Mouse (Mus musculus): ENCODE measurements around the gene Tnfrsf21. TPM values are rescaled to one million over a fixed set of nuclear protein-coding genes. Genes with fewer than 3 reads are reported as not detected.

The Tnfrsf21 gene
- polyA plus RNA-seq, 1 experiment from 2014 or later, result 14.2 TPM

DNA sequence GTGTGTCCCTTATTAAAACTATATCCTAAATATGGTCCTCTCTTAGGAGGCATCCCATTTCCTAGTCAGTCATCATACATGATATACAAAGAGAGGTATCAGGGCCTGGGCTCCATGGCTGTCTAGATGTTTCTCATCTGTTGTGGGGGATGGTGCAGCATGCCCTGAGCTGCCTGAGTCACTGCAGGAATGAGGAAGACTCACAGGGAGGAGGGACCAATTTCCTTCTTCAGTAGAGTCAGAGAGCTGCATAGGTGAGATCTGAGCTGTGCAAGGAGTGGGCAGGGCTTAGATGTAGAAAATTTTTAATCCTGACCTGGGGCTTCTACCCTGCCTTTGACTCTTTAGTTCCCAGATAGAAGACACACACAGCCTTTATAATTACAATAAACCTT, 114.5 kb downstream of the Tnfrsf21 start:
- no peak overlapping the region for H3K9ac ChIP-seq (ENCODE audit: low read depth, low read length)
- no peaks in the 10 kb centered on the region for H3K36me3 ChIP-seq (ENCODE audit: control insufficient read depth, insufficient read depth, low read length)
- no peak overlapping the region for H3K27ac ChIP-seq (ENCODE audit: low read length)
- 0 out of 2 replicates have a peak, but pooled peaks cover 2% of the 10 kb centered on the region for H3K4me1 ChIP-seq (ENCODE audit: control insufficient read depth, insufficient read depth, low read length)
- peak; percentile 46; the same call in 1 of the 2 replicates for ATAC-seq
- no peak overlapping the region for H3K4me2 ChIP-seq (ENCODE audit: low read depth, low read length)
- no peak overlapping the region for H3K4me3 ChIP-seq (ENCODE audit: low read length)
- H3K27me3 ChIP-seq (replicated peaks; ENCODE audit: control insufficient read depth, insufficient read depth, low read length), result no peaks in the 10 kb centered on the region
- H3K9me3 ChIP-seq (ENCODE audit: control insufficient read depth, low read length), result 0 out of 2 replicates have a peak, but pooled peaks cover 5% of the 10 kb centered on the region

DNA sequence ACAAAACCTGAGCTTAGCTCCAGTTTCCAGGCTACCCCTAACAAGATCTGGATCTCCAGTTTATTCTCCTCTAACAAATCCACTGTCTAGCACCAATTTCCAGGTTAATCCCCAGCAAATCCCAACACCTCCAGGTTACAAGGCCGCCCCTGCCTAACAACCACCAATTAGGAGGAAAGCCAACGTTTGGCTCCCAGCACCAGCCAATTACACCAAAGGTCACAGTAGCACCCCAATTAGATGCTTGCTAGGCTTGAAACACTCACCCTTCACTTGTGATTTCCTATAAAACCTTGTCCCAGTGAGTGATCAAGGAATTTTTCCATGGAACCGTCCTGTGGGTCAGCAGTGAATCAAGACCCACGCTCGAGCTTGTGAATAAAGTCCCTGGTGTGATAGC, 116.1 kb downstream of the Tnfrsf21 start:
- 92% methylated on average over 5 of the region's 5 CpGs for WGBS
- no peak for ATAC-seq

GRCm38 (mm10) chr17:43133106-43133505, 116.8 kb downstream of the Tnfrsf21 start:
- Histone ChIP-seq H3K9me3 (ENCODE audit: control insufficient read depth, low read length) (0 out of 2 replicates have a peak, but pooled peaks cover 5% of the 10 kb centered on the region), H3K36me3 (ENCODE audit: control insufficient read depth, insufficient read depth, low read length) (no peaks in the 10 kb centered on the region), H3K4me3 (ENCODE audit: low read length) (no peak overlapping the region), H3K4me2 (ENCODE audit: low read depth, low read length) (no peak overlapping the region), H3K4me1 (ENCODE audit: control insufficient read depth, insufficient read depth, low read length) (0 out of 2 replicates have a peak, but pooled peaks cover 2% of the 10 kb centered on the region), H3K9ac (ENCODE audit: low read depth, low read length) (no peak overlapping the region), H3K27me3 (replicated peaks; ENCODE audit: control insufficient read depth, insufficient read depth, low read length) (no peaks in the 10 kb centered on the region), H3K27ac (ENCODE audit: low read length) (no peak overlapping the region)
- WGBS, result 87% methylated on average over 4 of the region's 4 CpGs
- no peak for ATAC-seq

More for the DNA sequence above, 116.1 kb downstream of the Tnfrsf21 start:
- Histone ChIP-seq H3K27ac (ENCODE audit: low read length) (no peak overlapping the region), H3K4me3 (ENCODE audit: low read length) (no peak overlapping the region), H3K27me3 (replicated peaks; ENCODE audit: control insufficient read depth, insufficient read depth, low read length) (no peaks in the 10 kb centered on the region), H3K4me1 (ENCODE audit: control insufficient read depth, insufficient read depth, low read length) (0 out of 2 replicates have a peak, but pooled peaks cover 2% of the 10 kb centered on the region), H3K4me2 (ENCODE audit: low read depth, low read length) (no peak overlapping the region), H3K9ac (ENCODE audit: low read depth, low read length) (no peak overlapping the region), H3K9me3 (ENCODE audit: control insufficient read depth, low read length) (0 out of 2 replicates have a peak, but pooled peaks cover 5% of the 10 kb centered on the region), H3K36me3 (ENCODE audit: control insufficient read depth, insufficient read depth, low read length) (no peaks in the 10 kb centered on the region)

GRCm38 (mm10) chr17:43134991-43135390, 118.6 kb downstream of the Tnfrsf21 start:
- H3K36me3 ChIP-seq (ENCODE audit: control insufficient read depth, insufficient read depth, low read length), result no peaks in the 10 kb centered on the region
- no peak overlapping the region for H3K4me2 ChIP-seq (ENCODE audit: low read depth, low read length)
- H3K9ac ChIP-seq (ENCODE audit: low read depth, low read length), result no peak overlapping the region
- no peaks in the 10 kb centered on the region for H3K27me3 ChIP-seq (replicated peaks; ENCODE audit: control insufficient read depth, insufficient read depth, low read length)
- H3K9me3 ChIP-seq (ENCODE audit: control insufficient read depth, low read length), result 0 out of 2 replicates have a peak, but pooled peaks cover 5% of the 10 kb centered on the region
- no peak overlapping the region for H3K27ac ChIP-seq (ENCODE audit: low read length)
- no peak for ATAC-seq
- H3K4me3 ChIP-seq (ENCODE audit: low read length), result no peak overlapping the region
- H3K4me1 ChIP-seq (ENCODE audit: control insufficient read depth, insufficient read depth, low read length), result peaks cover 2% of the 10 kb centered on the region; the same call in 1 of the 2 replicates
- 61% methylated on average over 4 of the region's 4 CpGs for WGBS

DNA sequence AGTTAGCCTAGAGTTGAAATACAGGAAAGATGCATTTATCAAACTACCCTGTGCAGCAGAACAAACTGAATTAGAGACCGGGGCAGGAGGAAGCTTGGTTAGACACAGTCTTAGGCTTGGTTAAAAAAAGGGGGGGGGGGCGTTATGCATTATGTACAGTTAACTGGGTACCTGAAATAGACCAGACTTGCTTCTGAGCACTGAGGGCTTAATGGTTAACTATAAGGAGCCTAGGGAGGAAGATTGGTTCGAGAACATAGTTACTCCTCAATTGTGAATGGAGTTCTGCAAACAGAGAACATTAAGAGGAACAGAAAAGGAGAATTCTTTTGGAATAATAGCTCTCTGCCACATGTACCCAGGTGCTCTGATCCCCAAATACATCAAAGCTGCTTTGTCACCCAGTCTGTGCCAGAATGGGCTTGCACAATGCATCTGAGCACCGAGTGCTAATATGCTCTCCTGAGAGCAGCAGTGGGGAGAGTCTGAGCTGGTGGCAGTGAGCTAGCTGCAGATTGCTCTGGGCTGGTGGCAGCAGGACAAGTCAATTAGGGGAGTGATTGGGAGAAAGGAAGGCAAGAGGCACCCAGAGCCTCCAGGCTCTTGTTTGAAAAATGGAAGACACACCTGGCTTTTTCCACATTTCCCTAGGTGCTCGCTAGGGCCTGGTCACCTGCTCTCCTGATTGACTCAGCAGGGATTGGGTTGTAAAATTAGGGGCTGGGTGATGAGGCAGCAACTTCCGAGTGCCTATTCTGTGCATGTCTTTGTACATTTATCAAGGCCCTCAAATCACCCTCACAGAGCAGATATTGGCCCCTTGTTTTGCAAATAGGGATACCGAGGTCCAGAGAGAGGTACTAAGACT, 119.3 kb downstream of the Tnfrsf21 start:
- peak; percentile 27; the same call in 1 of the 2 replicates for ATAC-seq
- H3K9ac ChIP-seq (ENCODE audit: low read depth, low read length), result no peak overlapping the region
- WGBS, result 59% methylated on average over 7 of the region's 7 CpGs

DNA sequence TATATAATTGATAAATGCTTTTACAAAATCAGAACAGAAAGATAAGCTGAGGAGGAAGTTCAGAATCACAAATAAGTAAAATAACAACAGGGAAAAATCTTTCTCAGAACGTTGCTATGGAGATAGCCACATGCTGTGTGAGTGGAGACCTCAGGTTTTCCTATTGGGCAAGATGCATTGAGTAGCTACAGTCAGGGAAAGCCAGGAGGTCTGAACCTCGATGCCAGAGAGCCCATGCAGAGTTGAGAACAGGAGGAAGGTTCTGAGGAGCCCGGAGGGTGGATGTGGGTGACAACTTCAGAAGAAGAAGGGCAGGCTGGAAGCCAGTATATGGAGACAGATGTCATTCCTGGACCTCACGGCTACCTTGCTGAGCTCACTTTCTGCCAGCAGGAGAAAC, 120.4 kb downstream of the Tnfrsf21 start:
- Histone ChIP-seq H3K9me3 (ENCODE audit: control insufficient read depth, low read length) (0 out of 2 replicates have a peak, but pooled peaks cover 5% of the 10 kb centered on the region), H3K27ac (ENCODE audit: low read length) (no peak overlapping the region), H3K4me2 (ENCODE audit: low read depth, low read length) (no peak overlapping the region), H3K36me3 (ENCODE audit: control insufficient read depth, insufficient read depth, low read length) (no peaks in the 10 kb centered on the region), H3K4me3 (ENCODE audit: low read length) (no peak overlapping the region), H3K27me3 (replicated peaks; ENCODE audit: control insufficient read depth, insufficient read depth, low read length) (no peaks in the 10 kb centered on the region), H3K9ac (ENCODE audit: low read depth, low read length) (no peak overlapping the region), H3K4me1 (ENCODE audit: control insufficient read depth, insufficient read depth, low read length) (peaks cover 2% of the 10 kb centered on the region; the same call in 1 of the 2 replicates)
- no peak for ATAC-seq
- 63% methylated on average over 4 of the region's 4 CpGs for WGBS

More for the DNA sequence above, 119.3 kb downstream of the Tnfrsf21 start:
- Histone ChIP-seq H3K4me1 (ENCODE audit: control insufficient read depth, insufficient read depth, low read length) (peaks cover 2% of the 10 kb centered on the region; the same call in 1 of the 2 replicates), H3K27me3 (replicated peaks; ENCODE audit: control insufficient read depth, insufficient read depth, low read length) (no peaks in the 10 kb centered on the region), H3K4me2 (ENCODE audit: low read depth, low read length) (no peak overlapping the region), H3K27ac (ENCODE audit: low read length) (no peak overlapping the region), H3K4me3 (ENCODE audit: low read length) (no peak overlapping the region), H3K9me3 (ENCODE audit: control insufficient read depth, low read length) (0 out of 2 replicates have a peak, but pooled peaks cover 5% of the 10 kb centered on the region), H3K36me3 (ENCODE audit: control insufficient read depth, insufficient read depth, low read length) (no peaks in the 10 kb centered on the region)

DNA sequence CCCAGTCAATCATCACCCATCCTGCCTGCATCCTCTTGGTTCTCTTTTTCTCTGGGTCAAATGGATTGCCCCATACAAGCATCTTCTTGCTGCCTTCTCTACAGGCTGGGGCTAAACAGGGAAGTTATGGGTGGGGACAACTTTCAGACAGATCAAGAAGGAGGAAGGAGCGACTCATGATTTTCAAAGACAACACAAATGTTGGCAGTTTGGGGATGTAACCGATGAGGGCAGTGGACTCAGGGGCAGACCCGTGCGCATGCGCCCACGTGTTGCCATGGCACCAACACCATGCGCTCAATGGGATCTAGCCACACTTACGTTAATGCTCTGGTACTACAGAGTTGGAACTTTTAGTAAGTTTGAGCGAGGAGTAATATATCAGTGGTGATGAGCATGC, 121.5 kb downstream of the Tnfrsf21 start:
- H3K27me3 ChIP-seq (replicated peaks; ENCODE audit: control insufficient read depth, insufficient read depth, low read length), result no peaks in the 10 kb centered on the region
- WGBS, result 92% methylated on average over 9 of the region's 9 CpGs
- H3K4me1 ChIP-seq (ENCODE audit: control insufficient read depth, insufficient read depth, low read length), result peaks cover 2% of the 10 kb centered on the region; the same call in 1 of the 2 replicates
- H3K9ac ChIP-seq (ENCODE audit: low read depth, low read length), result no peak overlapping the region
- H3K9me3 ChIP-seq (ENCODE audit: control insufficient read depth, low read length), result no peaks in the 10 kb centered on the region
- ATAC-seq, result no peak; the same call in none of the 2 replicates
- H3K4me2 ChIP-seq (ENCODE audit: low read depth, low read length), result no peak overlapping the region
- H3K36me3 ChIP-seq (ENCODE audit: control insufficient read depth, insufficient read depth, low read length), result no peaks in the 10 kb centered on the region
- no peak overlapping the region for H3K27ac ChIP-seq (ENCODE audit: low read length)
- H3K4me3 ChIP-seq (ENCODE audit: low read length), result no peak overlapping the region

- no peak overlapping the region for H3K4me3 ChIP-seq (ENCODE audit: low read length)
- peak overlapping the region; percentile 35 for H3K27ac ChIP-seq (ENCODE audit: low read length)
- peaks cover 2% of the 10 kb centered on the region; the same call in 1 of the 2 replicates for H3K4me1 ChIP-seq (ENCODE audit: control insufficient read depth, insufficient read depth, low read length)
- WGBS, result 56% methylated on average over 7 of the region's 7 CpGs
- ATAC-seq, result peak; percentile 93
- H3K9me3 ChIP-seq (ENCODE audit: control insufficient read depth, low read length), result no peaks in the 10 kb centered on the region
- no peak overlapping the region for H3K4me2 ChIP-seq (ENCODE audit: low read depth, low read length)
- no peaks in the 10 kb centered on the region for H3K27me3 ChIP-seq (replicated peaks; ENCODE audit: control insufficient read depth, insufficient read depth, low read length)
- H3K9ac ChIP-seq (ENCODE audit: low read depth, low read length), result no peak overlapping the region
- H3K36me3 ChIP-seq (ENCODE audit: control insufficient read depth, insufficient read depth, low read length), result no peaks in the 10 kb centered on the region
Observed at GRCm38 (mm10) chr17:43138356-43138755, 122.0 kb downstream of the Tnfrsf21 start.
